Mouse (Mus musculus) liver, embryonic 14.5 days (tissue): Measurements from ENCODE around the gene Olfr457. TPM values are rescaled to one million over a fixed set of nuclear protein-coding genes. Genes with fewer than 3 reads are reported as not detected.

Experiments
- ATAC-seq: fragments of 200-750 bp; cut with Nextera tagmentation; 2 replicates; pipeline ENCODE4 v1.8.0; 2017; ENCODE audit warnings: moderate number of reproducible peaks, mild to moderate bottlenecking, moderate library complexity; ENCODE audit not compliant: insufficient read depth
- DNase-seq, 3 experiments: peaks; one replicate each; pipeline ENCODE4 v3.0.0-alpha.2; 2012 to 2013; ENCODE audit warnings: low read depth in 3 of 3, low spot score in 3 of 3
- H3K27ac ChIP-seq: fragments of 300-500 bp; sonication (generic); 2 replicates; pipeline ENCODE4 v1.5.1; 2014; ENCODE audit warnings: moderate library complexity, mild to moderate bottlenecking, control low read depth, inconsistent platforms
- H3K27me3 ChIP-seq: fragments of 300-500 bp; sonication (generic); 2 replicates; pipeline ENCODE4 v1.6.1; 2014; ENCODE audit warnings: mild to moderate bottlenecking, low read length, moderate library complexity; ENCODE audit not compliant: control insufficient read depth, insufficient read depth
- H3K36me3 ChIP-seq: fragments of 300-500 bp; sonication (generic); replicated peaks from 2 replicates; pipeline ENCODE4 v1.6.1; 2014; ENCODE audit warnings: low read depth; ENCODE audit not compliant: control insufficient read depth, insufficient read depth
- H3K4me1 ChIP-seq, 2 experiments: fragments of 200-500 bp in 1 of 2; fragments of 300-500 bp in 1 of 2; sonication (generic) in 1 of 2; replicated peaks; 2 replicates each; pipeline ENCODE4 v1.6.1; 2012 to 2014; ENCODE audit warnings: antibody characterized with exemption in 1 of 2, inconsistent platforms in 1 of 2, low read length in 1 of 2; ENCODE audit not compliant: control insufficient read depth in 2 of 2, insufficient read depth in 2 of 2
- H3K4me2 ChIP-seq: fragments of 300-500 bp; sonication (generic); 2 replicates; pipeline ENCODE4 v1.6.1; 2014; ENCODE audit warnings: low read depth, mild to moderate bottlenecking, control low read depth, moderate library complexity
- H3K4me3 ChIP-seq, 2 experiments: fragments of 200-500 bp in 1 of 2; fragments of 300-500 bp in 1 of 2; sonication (generic) in 1 of 2; 2 replicates each; pipeline ENCODE4 v1.5.1; 2012 to 2014; ENCODE audit warnings: low read depth in 2 of 2, low read length in 2 of 2, mild to moderate bottlenecking in 2 of 2, control low read depth in 1 of 2, inconsistent platforms in 1 of 2, moderate library complexity in 1 of 2; ENCODE audit not compliant: insufficient read depth in 1 of 2
- H3K9ac ChIP-seq: fragments of 300-500 bp; sonication (generic); replicated peaks from 2 replicates; pipeline ENCODE4 v1.6.1; 2014; ENCODE audit warnings: mild to moderate bottlenecking, control low read depth, moderate library complexity
- H3K9me3 ChIP-seq: fragments of 300-500 bp; sonication (generic); 2 replicates; pipeline ENCODE4 v1.6.1; 2016; ENCODE audit warnings: low read length, mixed read lengths; ENCODE audit not compliant: control insufficient read depth
- CTCF ChIP-seq: IDR thresholded peaks from 2 replicates; pipeline ENCODE4 v1.5.1; 2016; ENCODE audit warnings: antibody characterized with exemption, low read depth, control low read depth
- EP300 ChIP-seq: IDR thresholded peaks from 2 replicates; pipeline ENCODE4 v1.6.1; 2016; ENCODE audit warnings: antibody characterized with exemption, low read depth
- WGBS: fragments of 180-500 bp; shearing (Covaris S2); extraction: QIAGEN DNeasy Blood & Tissue Kit; methylation state at CpG from one replicate; pipeline ENCODE4 v1.1.7; 2014; ENCODE audit not compliant: insufficient replicate concordance; 5-methylcytosine and 5-hydroxymethylcytosine counted together
- polyA plus RNA-seq, 2 experiments: library from polyadenylated mRNA; depleted of rRNA in 1 of 2; stranded (reverse) in 1 of 2; unstranded in 1 of 2; fragments of >200 nt; fragmentation: Nextera tagmentation in 1 of 2; extraction: Ambion mirVana in 1 of 2; gene quantifications; 2 replicates each; pipeline versions ENCODE4 v1.2.1 to v1.2.3; 2012 to 2014

The Olfr457 gene
- polyA plus RNA-seq, 2 experiments, result not detected

- 51% methylated on average over 2 of the region's 2 CpGs for WGBS
- no peak for ATAC-seq
- Histone ChIP-seq H3K9me3 (no peaks in the 10 kb centered on the region), H3K36me3 (no peaks in the 10 kb centered on the region), H3K4me2 (no peak overlapping the region), H3K4me3 (no peak overlapping the region), H3K27me3 (no peaks in the 10 kb centered on the region), H3K27ac (no peak overlapping the region), H3K9ac (no peak overlapping the region), H3K4me1 (no peaks in the 10 kb centered on the region)
- DNase-seq, result no peak
- no peak for TF ChIP-seq CTCF
- no peak for TF ChIP-seq EP300
These were observed 31.6 kb downstream of the Olfr457 start for GRCm38 (mm10) chr6:42444491-42444890.

GRCm38 (mm10) chr6:42441395-42441794, 34.7 kb downstream of the Olfr457 start:
- H3K9me3 ChIP-seq, result no peaks in the 10 kb centered on the region
- 49% methylated on average over 2 of the region's 2 CpGs for WGBS
- no peak overlapping the region for H3K4me2 ChIP-seq
- no peak for DNase-seq
- no peaks in the 10 kb centered on the region for H3K27me3 ChIP-seq
- TF ChIP-seq EP300, result no peak
- TF ChIP-seq CTCF, result no peak
- ATAC-seq, result no peak
- H3K4me1 ChIP-seq, result no peaks in the 10 kb centered on the region
- no peak overlapping the region for H3K4me3 ChIP-seq
- no peak overlapping the region for H3K27ac ChIP-seq
- H3K36me3 ChIP-seq, result no peaks in the 10 kb centered on the region
- no peak overlapping the region for H3K9ac ChIP-seq

GRCm38 (mm10) chr6:42435490-42435889, 40.6 kb downstream of the Olfr457 start:
- Histone ChIP-seq H3K36me3 (no peaks in the 10 kb centered on the region), H3K4me1 (no peaks in the 10 kb centered on the region), H3K27me3 (no peaks in the 10 kb centered on the region), H3K4me3 (no peak overlapping the region), H3K4me2 (no peak overlapping the region), H3K9me3 (no peaks in the 10 kb centered on the region), H3K9ac (no peak overlapping the region), H3K27ac (no peak overlapping the region)
- TF ChIP-seq EP300 (no peak), CTCF (no peak)
- DNase-seq, result no peak
- WGBS, result 48% methylated on average over 2 of the region's 2 CpGs
- ATAC-seq, result no peak

GRCm38 (mm10) chr6:42434446-42434845, 41.7 kb downstream of the Olfr457 start, which contains the start of gene Tas2r126:
Tas2r126 (plus strand) TSS chr6:42434535.
- ATAC-seq, result no peak
- no peak for DNase-seq
- Histone ChIP-seq H3K9ac (no peak within 1 kb of the TSS), H3K36me3 (no peaks in the 10 kb centered on the region), H3K9me3 (no peaks in the 10 kb centered on the region), H3K4me1 (no peaks in the 10 kb centered on the region), H3K4me3 (no peak within 1 kb of the TSS), H3K4me2 (no peak within 1 kb of the TSS), H3K27ac (no peak within 1 kb of the TSS), H3K27me3 (no peaks in the 10 kb centered on the region)
- no peak for TF ChIP-seq EP300
- no peak for TF ChIP-seq CTCF
- WGBS, result 40% methylated on average over 6 of the region's 6 CpGs

GRCm38 (mm10) chr6:42433554-42433953, 42.6 kb downstream of the Olfr457 start:
- DNase-seq (no peak), ATAC-seq (no peak)
- Histone ChIP-seq H3K4me3 (no peak overlapping the region), H3K9ac (no peak overlapping the region), H3K27me3 (no peaks in the 10 kb centered on the region), H3K4me1 (no peaks in the 10 kb centered on the region), H3K36me3 (no peaks in the 10 kb centered on the region), H3K9me3 (no peaks in the 10 kb centered on the region), H3K4me2 (no peak overlapping the region), H3K27ac (no peak overlapping the region)
- TF ChIP-seq EP300 (no peak), CTCF (no peak)
- WGBS, result 45% methylated on average over 2 of the region's 2 CpGs

DNA sequence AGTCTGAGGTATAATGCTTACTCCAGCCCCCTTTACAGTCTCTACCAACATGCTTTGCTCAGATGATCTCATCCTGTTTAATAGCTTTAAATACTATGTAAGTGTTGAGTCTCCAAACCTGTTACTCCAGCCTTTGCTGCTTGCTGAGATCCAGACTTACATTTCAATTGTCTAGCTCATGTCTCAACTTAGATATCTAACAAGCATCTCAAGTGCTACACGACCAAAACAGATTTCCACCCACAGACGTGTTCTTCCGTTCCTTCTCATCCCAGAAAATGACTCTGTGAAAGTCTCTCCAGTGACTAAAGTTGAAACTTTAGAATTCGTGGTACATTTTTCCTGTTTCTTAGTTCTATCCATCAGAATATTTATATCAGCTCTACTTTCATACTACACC, 49.8 kb downstream of the Olfr457 start:
- no peak for ATAC-seq
- WGBS, result 47% methylated on average over 4 of the region's 4 CpGs
- no peaks in the 10 kb centered on the region for H3K9me3 ChIP-seq
- H3K4me2 ChIP-seq, result no peak overlapping the region
- H3K36me3 ChIP-seq, result no peaks in the 10 kb centered on the region
- no peaks in the 10 kb centered on the region for H3K27me3 ChIP-seq
- H3K4me3 ChIP-seq, result no peak overlapping the region
- H3K27ac ChIP-seq, result no peak overlapping the region
- no peaks in the 10 kb centered on the region for H3K4me1 ChIP-seq
- DNase-seq, result no peak
- H3K9ac ChIP-seq, result no peak overlapping the region
- TF ChIP-seq EP300 (no peak), CTCF (no peak)
